Mouse (Mus musculus) thymus, adult 2 months (tissue): ENCODE measurements around the gene Tekt4. TPM values are rescaled to one million over a fixed set of nuclear protein-coding genes. Genes with fewer than 3 reads are reported as not detected.

Experiments used
- DNase-seq: peaks from one replicate; pipeline ENCODE4 v3.0.0; 2021
- H3K27ac ChIP-seq: fragments of 200-500 bp; 2 replicates; pipeline ENCODE4 v1.5.1; 2012; ENCODE audit warnings: low read length, control low read depth; ENCODE audit not compliant: control insufficient read depth, insufficient read depth
- H3K27me3 ChIP-seq: fragments of 200-500 bp; 2 replicates; pipeline ENCODE4 v1.6.1; 2012; ENCODE audit warnings: mild to moderate bottlenecking, low read length, moderate library complexity, mixed read lengths; ENCODE audit not compliant: control insufficient read depth, insufficient read depth
- H3K36me3 ChIP-seq: fragments of 200-500 bp; 2 replicates; pipeline ENCODE4 v1.6.1; 2012; ENCODE audit warnings: mild to moderate bottlenecking, low read length, moderate library complexity; ENCODE audit not compliant: control insufficient read depth, insufficient read depth
- H3K4me1 ChIP-seq: fragments of 200-500 bp; replicated peaks from 2 replicates; pipeline ENCODE4 v1.6.1; 2012; ENCODE audit warnings: low read length; ENCODE audit not compliant: control insufficient read depth, insufficient read depth
- H3K4me3 ChIP-seq: fragments of 200-500 bp; 2 replicates; pipeline ENCODE4 v1.5.1; 2012; ENCODE audit warnings: mild to moderate bottlenecking, low read length, control low read depth, moderate library complexity; ENCODE audit not compliant: control insufficient read depth, insufficient read depth
- CTCF ChIP-seq: fragments of 200-500 bp; IDR thresholded peaks from 2 replicates; pipeline ENCODE4 v1.5.1; 2012; ENCODE audit warnings: mild to moderate bottlenecking, control low read depth, low read length, moderate library complexity, borderline replicate concordance; ENCODE audit not compliant: control insufficient read depth, poor library complexity, insufficient read depth; ENCODE audit errors: extremely low read depth
- POLR2A ChIP-seq: fragments of 200-500 bp; IDR thresholded peaks from 2 replicates; pipeline ENCODE4 v1.6.1; 2012; ENCODE audit warnings: mild to moderate bottlenecking, low read length, control low read depth, moderate library complexity; ENCODE audit not compliant: control insufficient read depth, poor library complexity, insufficient read depth; ENCODE audit errors: extremely low read depth
- WGBS: fragments of 180-500 bp; shearing (Covaris S2); methylation state at CpG from one replicate; pipeline ENCODE4 v1.1.7; 2018; 5-methylcytosine and 5-hydroxymethylcytosine counted together
- polyA plus RNA-seq: library from polyadenylated mRNA; depleted of rRNA; stranded (reverse); fragments of >200 nt; gene quantifications from 2 replicates; pipeline ENCODE4 v1.2.3, GENCODE M21; 2012

The Tekt4 gene
- polyA plus RNA-seq, 1 experiment = 0.42 TPM

DNA sequence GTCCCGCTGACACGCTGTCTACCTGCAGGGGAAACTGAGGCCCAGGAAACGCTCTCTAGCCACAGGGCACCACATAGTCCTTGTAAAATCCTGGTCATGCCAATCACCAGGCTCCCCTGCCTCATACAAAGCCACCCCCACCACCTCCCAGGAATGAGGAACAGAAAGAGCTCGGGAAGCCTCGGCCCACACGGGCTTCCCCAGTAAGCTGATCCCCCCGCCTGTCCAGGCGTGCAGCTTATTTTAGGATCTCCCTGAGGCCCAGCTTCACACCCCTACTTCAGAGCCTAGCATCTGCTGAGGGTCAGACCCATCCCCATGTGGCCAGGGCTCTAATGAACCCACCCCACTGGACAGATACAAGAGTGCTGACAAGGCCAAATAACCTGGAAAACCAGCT lies 23.9 kb upstream of the Tekt4 start:
- no peak for DNase-seq
- Histone ChIP-seq H3K4me3 (no peak overlapping the region), H3K27ac (no peak overlapping the region), H3K4me1 (no peaks in the 10 kb centered on the region; the same call in 1 of the 2 replicates), H3K36me3 (no peaks in the 10 kb centered on the region), H3K27me3 (peaks cover 3% of the 10 kb centered on the region; the same call in 1 of the 2 replicates)
- 37% methylated on average over 8 of the region's 8 CpGs for WGBS
- no peak for TF ChIP-seq POLR2A
- no peak for TF ChIP-seq CTCF

- TF ChIP-seq CTCF (no peak), POLR2A (no peak)
- Histone ChIP-seq H3K36me3 (no peaks in the 10 kb centered on the region), H3K4me1 (no peaks in the 10 kb centered on the region; the same call in 1 of the 2 replicates), H3K27ac (no peak overlapping the region), H3K27me3 (peaks cover 3% of the 10 kb centered on the region; the same call in 1 of the 2 replicates), H3K4me3 (no peak overlapping the region)
- WGBS = 3% methylated on average over 53 of the region's 53 CpGs
- DNase-seq = no peak
Observed at GRCm38 (mm10) chr17:25432433-25433181, 21.8 kb upstream of the Tekt4 start.

DNA sequence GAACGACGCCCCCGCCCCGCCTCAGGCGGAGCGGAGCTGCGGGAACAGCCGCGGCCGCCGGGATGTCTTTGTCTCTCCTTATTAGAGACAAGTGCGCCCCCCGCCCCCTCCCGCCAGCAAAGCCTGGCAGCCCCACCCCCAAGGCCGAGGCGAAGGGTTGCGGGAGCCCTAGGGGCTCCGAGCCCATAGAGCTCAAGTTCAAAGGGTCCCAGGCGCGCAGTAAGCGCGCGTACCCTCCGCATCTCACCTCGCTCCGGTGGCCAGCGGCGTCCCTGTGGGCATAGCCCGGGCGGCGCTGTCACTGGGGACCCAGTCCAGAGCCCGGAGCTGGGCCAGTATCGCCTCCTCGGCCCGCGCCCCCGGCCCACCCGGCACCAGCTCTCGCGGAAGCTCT lies 21.2 kb upstream of the Tekt4 start:
- H3K27me3 ChIP-seq = peaks cover 3% of the 10 kb centered on the region; the same call in 1 of the 2 replicates
- H3K27ac ChIP-seq = no peak overlapping the region
- H3K36me3 ChIP-seq = no peaks in the 10 kb centered on the region
- H3K4me3 ChIP-seq = peak overlapping the region; percentile 11; the same call in 1 of the 2 replicates
- TF ChIP-seq POLR2A (no peak), CTCF (no peak)
- WGBS = 3% methylated on average over 38 of the region's 40 CpGs
- DNase-seq = peak; percentile 5
- H3K4me1 ChIP-seq = no peaks in the 10 kb centered on the region; the same call in 1 of the 2 replicates

GRCm38 (mm10) chr17:25433617-25434606 lies 20.5 kb upstream of the Tekt4 start, which contains the start of gene Cacna1h:
Gene Cacna1h, minus strand, starts transcription at chr17:25433783.
- Histone ChIP-seq H3K4me1 (no peaks in the 10 kb centered on the region; the same call in 1 of the 2 replicates), H3K4me3 (peak within 1 kb of the TSS; percentile 15), H3K27ac (no peak within 1 kb of the TSS), H3K27me3 (peaks cover 3% of the 10 kb centered on the region; the same call in 1 of the 2 replicates), H3K36me3 (no peaks in the 10 kb centered on the region)
- DNase-seq = peak; percentile 16
- TF ChIP-seq POLR2A (no peak), CTCF (no peak)
- 4% methylated on average over 97 of the region's 103 CpGs for WGBS

GRCm38 (mm10) chr17:25441417-25441816 lies 13.0 kb upstream of the Tekt4 start:
- H3K36me3 ChIP-seq = no peaks in the 10 kb centered on the region
- 76% methylated on average over 6 of the region's 6 CpGs for WGBS

DNA sequence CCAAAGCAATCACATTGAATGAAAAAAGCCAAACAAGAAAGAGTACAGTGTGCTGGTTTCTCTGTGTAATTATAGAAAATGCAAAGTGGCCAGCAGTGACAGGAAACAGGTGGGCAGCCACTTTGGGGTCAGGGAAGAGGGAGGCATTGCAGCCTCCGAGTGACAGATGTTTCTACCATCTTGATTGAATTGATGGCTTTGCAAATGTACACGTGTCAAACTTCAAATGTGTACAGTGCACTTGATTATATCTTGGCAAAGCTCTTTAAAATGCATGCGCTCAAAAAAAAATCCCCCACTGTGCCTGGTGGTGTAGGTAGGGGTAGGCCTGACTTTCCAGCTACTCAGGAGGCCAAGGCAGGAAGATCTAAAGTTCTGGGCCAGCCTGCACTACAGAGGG lies 11.5 kb upstream of the Tekt4 start:
- WGBS = 32% methylated on average over 3 of the region's 3 CpGs
- no peaks in the 10 kb centered on the region for H3K4me1 ChIP-seq
- no peak overlapping the region for H3K4me3 ChIP-seq
- no peak for TF ChIP-seq CTCF
- no peak for TF ChIP-seq POLR2A
- DNase-seq = no peak
- no peak overlapping the region for H3K27ac ChIP-seq
- no peaks in the 10 kb centered on the region for H3K27me3 ChIP-seq
- H3K36me3 ChIP-seq = no peaks in the 10 kb centered on the region

More at GRCm38 (mm10) chr17:25441417-25441816, 13.0 kb upstream of the Tekt4 start:
- TF ChIP-seq CTCF (no peak), POLR2A (no peak)
- DNase-seq = no peak
- H3K4me3 ChIP-seq = no peak overlapping the region
- H3K27ac ChIP-seq = no peak overlapping the region
- H3K4me1 ChIP-seq = no peaks in the 10 kb centered on the region
- no peaks in the 10 kb centered on the region for H3K27me3 ChIP-seq
